In genomic region chr4:133005233-133005632, GRCm38 (mm10) we compare ENCODE assay signal across 9 mouse cellular contexts. TPM values are rescaled to one million over a fixed set of nuclear protein-coding genes. Genes with fewer than 3 reads are reported as not detected.
DNase-seq lines count a peak whose midpoint lies in the region; ATAC-seq and TF ChIP-seq lines count a peak whose summit lies in the region.
"Had no signal": no experiment of that assay in that cellular context is flagged by ENCODE, and none has a peak within 500 bp of the region (broad histone marks: within the 10 kb centered on the region; RNA-seq: fewer than 3 reads in every experiment).

No protein-coding gene starts in this region.

- peak; percentile 100 for TF ChIP-seq CTCF in liver, postnatal 0 days (IDR thresholded peaks at IDR 0.05; ENCODE audit: low read depth)

- no peak overlapping the region for H3K9ac ChIP-seq in intestine, embryonic 14.5 days (ENCODE audit: low read length)
- no peak overlapping the region for H3K9ac ChIP-seq in liver, postnatal 0 days (replicated peaks)
- H3K9ac ChIP-seq: heart, embryonic 15.5 days had no signal

- peaks cover 7% of the 10 kb centered on the region for H3K27me3 ChIP-seq in intestine, embryonic 14.5 days (replicated peaks; ENCODE audit: control insufficient read depth, insufficient read depth, low read length)
- H3K27me3 ChIP-seq in liver, postnatal 0 days (ENCODE audit: insufficient read depth, low read length): peaks cover 6% of the 10 kb centered on the region; the same call in 1 of the 2 replicates

- H3K4me3 ChIP-seq in intestine, embryonic 14.5 days (ENCODE audit: low read depth, low read length): no peak overlapping the region
- no peak overlapping the region for H3K4me3 ChIP-seq in liver, postnatal 0 days (ENCODE audit: low read depth, low read length)
- H3K4me3 ChIP-seq: heart, embryonic 15.5 days had no signal

- H3K4me2 ChIP-seq in intestine, embryonic 14.5 days (ENCODE audit: low read length): no peak overlapping the region
- no peak overlapping the region for H3K4me2 ChIP-seq in liver, postnatal 0 days (ENCODE audit: low read depth, low read length)
- H3K4me2 ChIP-seq: heart, embryonic 15.5 days had no signal

- no peak for TF ChIP-seq EP300 in liver, postnatal 0 days (IDR thresholded peaks at IDR 0.05; ENCODE audit: low read depth)

- H3K9me3 ChIP-seq in intestine, embryonic 14.5 days (ENCODE audit: control insufficient read depth, low read length): no peaks in the 10 kb centered on the region
- H3K9me3 ChIP-seq in liver, postnatal 0 days (ENCODE audit: low read length): no peaks in the 10 kb centered on the region
- H3K9me3 ChIP-seq: heart, embryonic 15.5 days had no signal

- peaks cover 6% of the 10 kb centered on the region for H3K4me1 ChIP-seq in intestine, embryonic 14.5 days (replicated peaks; ENCODE audit: control insufficient read depth, insufficient read depth, low read length)
- H3K4me1 ChIP-seq in liver, postnatal 0 days (ENCODE audit: insufficient read depth): peaks cover 8% of the 10 kb centered on the region

- H3K27ac ChIP-seq in intestine, embryonic 14.5 days (ENCODE audit: low read depth): no peak overlapping the region
- no peak overlapping the region for H3K27ac ChIP-seq in liver, postnatal 0 days (ENCODE audit: low read depth)
- H3K27ac ChIP-seq: heart, embryonic 15.5 days had no signal

- H3K36me3 ChIP-seq in intestine, embryonic 14.5 days (ENCODE audit: control insufficient read depth, insufficient read depth, low read length): no peaks in the 10 kb centered on the region
- H3K36me3 ChIP-seq in liver, postnatal 0 days (replicated peaks; ENCODE audit: insufficient read depth, low read length): no peaks in the 10 kb centered on the region
- H3K36me3 ChIP-seq: heart, embryonic 15.5 days had no signal

- peak; percentile 69 for ATAC-seq in erythroid progenitor cell, adult 5-6 weeks (replicated peaks; ENCODE audit: low FRiP score, poor library complexity, severe bottlenecking)
- peak; percentile 55; the same call in 1 of the 2 replicates for ATAC-seq in intestine, embryonic 14.5 days (replicated peaks; ENCODE audit: low FRiP score, low TSS enrichment, low read depth)
- ATAC-seq in liver, postnatal 0 days: peak; percentile 42; the same call in 1 of the 2 replicates

- 8% methylated on average over 3 of the region's 3 CpGs for WGBS in intestine, embryonic 14.5 days
- WGBS in liver, postnatal 0 days (ENCODE audit: insufficient replicate concordance): 7% methylated on average over 3 of the region's 3 CpGs

- peak; percentile 43 for DNase-seq in 3134 (ENCODE audit: extremely low read depth, insufficient read length, low spot score)
- peak; percentile 86 for DNase-seq in CD4-positive, CD25-positive, alpha-beta regulatory T cell, adult 2 months (ENCODE audit: low read depth, low spot score)
- DNase-seq in brain, adult 2 months (ENCODE audit: low read depth, low spot score): peak; percentile 87
- DNase-seq in intestine, embryonic 14.5 days (ENCODE audit: low spot score): peak; percentile 80
- peak; percentile 67 for DNase-seq in liver, postnatal 0 days
- peak; percentile 89 for DNase-seq in retina, embryonic 14.5 days (ENCODE audit: low spot score)
- DNase-seq in yolk sac, embryonic 10.5 days (ENCODE audit: low spot score): peak; percentile 72

RNA-seq across cellular contexts. Expression of gene Ahdc1, which starts 5.8 kb away (rescaled TPM):
- total RNA-seq in erythroid progenitor cell, adult 5-6 weeks (2015; ENCODE audit: low replicate concordance): 2.9 TPM in 2 replicates
- total RNA-seq in erythroid progenitor cell, adult 5-6 weeks (2017; ENCODE audit: low replicate concordance): 0.26 TPM in 1 of 2 replicates, not detected in the other
- polyA plus RNA-seq in intestine, embryonic 14.5 days (2014; fragmentation: Nextera tagmentation; extraction: Ambion mirVana): 7.3 and 8.1 TPM in 2 replicates
- 0.76 and 0.87 TPM in 2 replicates for polyA plus RNA-seq in liver, postnatal 0 days (2015; fragmentation: Nextera tagmentation; extraction: Ambion mirVana)

RNA-seq across cellular contexts. Expression of gene Fgr, which starts 31.3 kb away (rescaled TPM):
- total RNA-seq in erythroid progenitor cell, adult 5-6 weeks (2015; ENCODE audit: low replicate concordance): 8.4 and 12.6 TPM in 2 replicates
- total RNA-seq in erythroid progenitor cell, adult 5-6 weeks (2017; ENCODE audit: low replicate concordance): 7.8 and 9.7 TPM in 2 replicates
- 0.62 and 0.99 TPM in 2 replicates for polyA plus RNA-seq in intestine, embryonic 14.5 days (2014; fragmentation: Nextera tagmentation; extraction: Ambion mirVana)
- polyA plus RNA-seq in liver, postnatal 0 days (2015; fragmentation: Nextera tagmentation; extraction: Ambion mirVana): 3.8 and 4.0 TPM in 2 replicates
